In genomic region chr9:96675071-96675762, GRCm38 (mm10) we compare ENCODE assay signal across 9 mouse cellular contexts. TPM values are rescaled to one million over a fixed set of nuclear protein-coding genes. Genes with fewer than 3 reads are reported as not detected.
A peak's percentile ranks its signal among the peaks of the same experiment; 100 is the strongest.
DNase-seq lines count a peak whose midpoint lies in the region; ATAC-seq and TF ChIP-seq lines count a peak whose summit lies in the region.
"Had no signal": no experiment of that assay in that cellular context is flagged by ENCODE, and none has a peak within 500 bp of the region (broad histone marks: within the 10 kb centered on the region; RNA-seq: fewer than 3 reads in every experiment).

No protein-coding gene starts in this region.

- H3K27ac ChIP-seq in neural tube, embryonic 15.5 days (replicated peaks): no peak overlapping the region
- H3K27ac ChIP-seq in embryonic facial prominence, embryonic 14.5 days (replicated peaks; ENCODE audit: low read depth, low read length): no peak overlapping the region
- no peak overlapping the region for H3K27ac ChIP-seq in midbrain, postnatal 0 days (ENCODE audit: low read depth, low read length)
- H3K27ac ChIP-seq: embryonic facial prominence, embryonic 12.5 days had no signal

- ATAC-seq in neural tube, embryonic 15.5 days (ENCODE audit: low FRiP score): no peak
- ATAC-seq in embryonic facial prominence, embryonic 14.5 days (ENCODE audit: low read depth): peak; percentile 76
- ATAC-seq in midbrain, postnatal 0 days (ENCODE audit: low FRiP score): peak; percentile 51; the same call in 1 of the 2 replicates

- H3K4me2 ChIP-seq in neural tube, embryonic 15.5 days: no peak overlapping the region
- no peak overlapping the region for H3K4me2 ChIP-seq in embryonic facial prominence, embryonic 14.5 days (ENCODE audit: low read depth, low read length)
- H3K4me2 ChIP-seq in midbrain, postnatal 0 days (ENCODE audit: low read depth, low read length, poor library complexity, severe bottlenecking): no peak overlapping the region
- H3K4me2 ChIP-seq: embryonic facial prominence, embryonic 12.5 days had no signal

- peak; percentile 36 for DNase-seq in neural tube, embryonic 10.5 days (ENCODE audit: extremely low spot score, low spot score)
- DNase-seq in adrenal gland, postnatal 25 days: peak; percentile 44
- DNase-seq in embryonic facial prominence, embryonic 14.5 days (ENCODE audit: low spot score): peak; percentile 71
- peak; percentile 35 to 59 for DNase-seq in heart, postnatal 14 days
- peak; percentile 22 for DNase-seq in large intestine, adult 2 months (ENCODE audit: low read depth, low spot score)
- peak; percentile 68 for DNase-seq in midbrain, postnatal 0 days (ENCODE audit: low spot score)
- peak; percentile 13 to 42 for DNase-seq in urinary bladder, postnatal 36 days (ENCODE audit: low spot score in 2 of 2)

- intact Hi-C loops in heart, postnatal 14 days (cut with DNase I): loop anchor here (5.0 kb wide), 1 partner anchor 217 kb away; the partner anchor contains the start of gene Pxylp1

- H3K9me3 ChIP-seq in neural tube, embryonic 15.5 days (replicated peaks): no peaks in the 10 kb centered on the region
- H3K9me3 ChIP-seq in embryonic facial prominence, embryonic 14.5 days (ENCODE audit: control insufficient read depth, low read length): no peaks in the 10 kb centered on the region
- no peaks in the 10 kb centered on the region for H3K9me3 ChIP-seq in midbrain, postnatal 0 days (ENCODE audit: low read length)
- H3K9me3 ChIP-seq: embryonic facial prominence, embryonic 12.5 days had no signal

- no peaks in the 10 kb centered on the region for H3K36me3 ChIP-seq in neural tube, embryonic 15.5 days
- H3K36me3 ChIP-seq in embryonic facial prominence, embryonic 14.5 days (ENCODE audit: control insufficient read depth, insufficient read depth, low read length): no peaks in the 10 kb centered on the region
- H3K36me3 ChIP-seq in midbrain, postnatal 0 days (ENCODE audit: insufficient read depth, low read length): no peaks in the 10 kb centered on the region
- H3K36me3 ChIP-seq: embryonic facial prominence, embryonic 12.5 days had no signal

- no peak overlapping the region for H3K9ac ChIP-seq in neural tube, embryonic 15.5 days (replicated peaks)
- H3K9ac ChIP-seq in embryonic facial prominence, embryonic 14.5 days (ENCODE audit: low read depth, low read length): no peak overlapping the region
- H3K9ac ChIP-seq in midbrain, postnatal 0 days (replicated peaks; ENCODE audit: low read length, poor library complexity, severe bottlenecking): no peak overlapping the region
- H3K9ac ChIP-seq: embryonic facial prominence, embryonic 12.5 days had no signal

- peak; percentile 74 for TF ChIP-seq CTCF in midbrain, postnatal 0 days (IDR thresholded peaks at IDR 0.05)

- 36% methylated on average over 5 of the region's 5 CpGs for WGBS in neural tube, embryonic 15.5 days
- WGBS in embryonic facial prominence, embryonic 14.5 days: 35% methylated on average over 5 of the region's 5 CpGs
- WGBS in large intestine, adult 2 months: 25% methylated on average over 5 of the region's 5 CpGs
- WGBS in midbrain, postnatal 0 days: 40% methylated on average over 5 of the region's 5 CpGs

- no peak overlapping the region for H3K4me3 ChIP-seq in neural tube, embryonic 15.5 days (replicated peaks)
- no peak overlapping the region for H3K4me3 ChIP-seq in embryonic facial prominence, embryonic 14.5 days (ENCODE audit: low read depth, low read length)
- no peak overlapping the region for H3K4me3 ChIP-seq in midbrain, postnatal 0 days (ENCODE audit: low read depth, low read length)
- H3K4me3 ChIP-seq: embryonic facial prominence, embryonic 12.5 days had no signal

- no peaks in the 10 kb centered on the region; the same call in 1 of the 2 replicates for H3K4me1 ChIP-seq in neural tube, embryonic 15.5 days
- 0 out of 2 replicates have a peak, but pooled peaks cover under 1% of the 10 kb centered on the region for H3K4me1 ChIP-seq in embryonic facial prominence, embryonic 14.5 days (ENCODE audit: control insufficient read depth, insufficient read depth, low read length)
- H3K4me1 ChIP-seq in midbrain, postnatal 0 days (ENCODE audit: insufficient read depth, low read length): no peaks in the 10 kb centered on the region
- H3K4me1 ChIP-seq: embryonic facial prominence, embryonic 12.5 days had no signal

- no peaks in the 10 kb centered on the region for H3K27me3 ChIP-seq in neural tube, embryonic 15.5 days (replicated peaks)
- H3K27me3 ChIP-seq in embryonic facial prominence, embryonic 14.5 days (replicated peaks; ENCODE audit: control insufficient read depth, insufficient read depth, low read length): no peaks in the 10 kb centered on the region
- no peaks in the 10 kb centered on the region for H3K27me3 ChIP-seq in midbrain, postnatal 0 days (ENCODE audit: insufficient read depth, low read length)
- H3K27me3 ChIP-seq: embryonic facial prominence, embryonic 12.5 days had no signal

RNA-seq across cellular contexts. Expression of gene Rasa2, which starts 43.8 kb away (rescaled TPM):
- 18.7 and 19.5 TPM in 2 replicates for polyA plus RNA-seq in neural tube, embryonic 15.5 days (2015; fragmentation: Nextera tagmentation; extraction: Ambion mirVana)
- 9.3 and 15.5 TPM in 2 replicates for total RNA-seq in adrenal gland, postnatal 25 days (2021)
- polyA plus RNA-seq in embryonic facial prominence, embryonic 14.5 days (2014; fragmentation: Nextera tagmentation; extraction: Ambion mirVana): 16.7 and 17.9 TPM in 2 replicates
- total RNA-seq in heart, postnatal 14 days (2021): 1 to 10 TPM; 8.5 to 8.9 TPM
- 3.0 and 4.1 TPM in 2 replicates for polyA plus RNA-seq in large intestine, adult 2 months (2012; rRNA removed)
- 13.4 and 16.7 TPM in 2 replicates for total RNA-seq in midbrain, postnatal 0 days (2014; rRNA removed)
- 11.5 and 12.6 TPM in 2 replicates for polyA plus RNA-seq in midbrain, postnatal 0 days (2015; fragmentation: Nextera tagmentation; extraction: Ambion mirVana)
